ENCODE assay signal across 30 mouse cellular contexts in genomic region chr8:121943057-121943540, GRCm38 (mm10). TPM values are rescaled to one million over a fixed set of nuclear protein-coding genes. Genes with fewer than 3 reads are reported as not detected.
DNase-seq lines count a peak whose midpoint lies in the region; ATAC-seq and TF ChIP-seq lines count a peak whose summit lies in the region.
"Had no signal": no experiment of that assay in that cellular context is flagged by ENCODE, and none has a peak within 500 bp of the region (broad histone marks: within the 10 kb centered on the region; RNA-seq: fewer than 3 reads in every experiment).

No protein-coding gene starts in this region.

- ATAC-seq in lung, postnatal 0 days: no peak
- ATAC-seq: forebrain, embryonic 13.5 days; forebrain, embryonic 16.5 days; hindbrain, embryonic 16.5 days; intestine, embryonic 15.5 days; Patski had no signal

- peaks cover 17% of the 10 kb centered on the region for H3K79me2 ChIP-seq in liver, adult 2 months (ENCODE audit: control insufficient read depth, insufficient read depth, low read length)

- peak overlapping the region; percentile 91 for H3K4me3 ChIP-seq in liver, adult 2 months (ENCODE audit: insufficient read depth, low read depth, low read length)
- H3K4me3 ChIP-seq in lung, postnatal 0 days (ENCODE audit: low read depth, low read length): no peak overlapping the region
- H3K4me3 ChIP-seq: forebrain, embryonic 10.5 days; forebrain, embryonic 13.5 days; heart, embryonic 12.5 days; heart, embryonic 15.5 days; hindbrain, embryonic 10.5 days; hindbrain, embryonic 13.5 days; intestine, embryonic 15.5 days had no signal

- no peak for TF ChIP-seq CTCF in liver, adult 2 months (IDR thresholded peaks at IDR 0.05; ENCODE audit: low read depth, low read length)
- no peak for TF ChIP-seq CTCF in lung, postnatal 0 days (IDR thresholded peaks at IDR 0.05)

- H3K9me3 ChIP-seq in lung, postnatal 0 days (ENCODE audit: low read length): no peaks in the 10 kb centered on the region
- H3K9me3 ChIP-seq: forebrain, embryonic 10.5 days; forebrain, embryonic 13.5 days; G1E; heart, embryonic 15.5 days; hindbrain, embryonic 10.5 days; hindbrain, embryonic 13.5 days; intestine, embryonic 15.5 days had no signal

- H3K4me1 ChIP-seq in liver, adult 2 months (ENCODE audit: control insufficient read depth, insufficient read depth, low read length): peaks cover 18% of the 10 kb centered on the region
- no peaks in the 10 kb centered on the region for H3K4me1 ChIP-seq in lung, postnatal 0 days (ENCODE audit: insufficient read depth, low read depth, low read length)

- WGBS in liver, adult 2 months: 0% methylated on average over 2 of the region's 2 CpGs
- 29% methylated on average over 2 of the region's 2 CpGs for WGBS in lung, postnatal 0 days

- TF ChIP-seq EP300 in lung, postnatal 0 days (IDR thresholded peaks at IDR 0.05): no peak

- DNase-seq in heart, adult 11 months: peak; percentile 96
- no peak for DNase-seq in heart, postnatal 14 days
- DNase-seq in liver, adult 2 months (ENCODE audit: extremely low read depth, low read depth, low spot score): peak; percentile 93
- no peak for DNase-seq in liver
- DNase-seq in lung, postnatal 0 days (ENCODE audit: low spot score): peak; percentile 4
- no peak for DNase-seq in lung, adult 18-20 months
- DNase-seq: adrenal gland, postnatal 10 days; adrenal gland, postnatal 36 days; B cell, adult 2 months; cerebellum, adult 18-20 months; cerebellum, adult 9-10 months; cerebellum, postnatal 14 days; gastrocnemius, postnatal 14 days; heart, postnatal 10 days had no signal

- H3K9ac ChIP-seq in liver, adult 2 months (ENCODE audit: low read depth, low read length): peak overlapping the region; percentile 90
- no peak overlapping the region for H3K9ac ChIP-seq in lung, postnatal 0 days (replicated peaks; ENCODE audit: low read depth)
- H3K9ac ChIP-seq: forebrain, embryonic 13.5 days; heart, embryonic 12.5 days; heart, embryonic 15.5 days; hindbrain, embryonic 13.5 days; intestine, embryonic 15.5 days had no signal

- intact Hi-C loops in heart, postnatal 14 days (cut with DNase I): no loop called here

- no peaks in the 10 kb centered on the region for H3K27me3 ChIP-seq in liver, adult 2 months (ENCODE audit: control insufficient read depth, insufficient read depth, low read length)
- no peaks in the 10 kb centered on the region for H3K27me3 ChIP-seq in lung, postnatal 0 days (replicated peaks; ENCODE audit: insufficient read depth, low read length)
- H3K27me3 ChIP-seq: forebrain, embryonic 13.5 days; heart, embryonic 15.5 days; hindbrain, embryonic 13.5 days; intestine, embryonic 15.5 days; Patski had no signal

- no peak for TF ChIP-seq POLR2A in liver, adult 2 months (IDR thresholded peaks at IDR 0.05; ENCODE audit: extremely low read depth, insufficient read depth, low read length)

- no peak overlapping the region for H3K4me2 ChIP-seq in lung, postnatal 0 days (replicated peaks; ENCODE audit: low read depth, low read length)
- H3K4me2 ChIP-seq: forebrain, embryonic 13.5 days; heart, embryonic 12.5 days; heart, embryonic 15.5 days; hindbrain, embryonic 13.5 days; intestine, embryonic 15.5 days had no signal

- H3K27ac ChIP-seq in liver, adult 2 months (replicated peaks; ENCODE audit: insufficient read depth, low read depth, low read length): peak overlapping the region; percentile 97
- H3K27ac ChIP-seq in lung, postnatal 0 days (ENCODE audit: low read length): no peak overlapping the region
- H3K27ac ChIP-seq: forebrain, embryonic 10.5 days; forebrain, embryonic 13.5 days; heart, embryonic 15.5 days; hindbrain, embryonic 10.5 days; hindbrain, embryonic 13.5 days; intestine, embryonic 15.5 days had no signal

- H3K36me3 ChIP-seq in liver, adult 2 months (ENCODE audit: control insufficient read depth, insufficient read depth, low read length): peaks cover 20% of the 10 kb centered on the region
- H3K36me3 ChIP-seq in lung, postnatal 0 days (ENCODE audit: insufficient read depth, low read length): no peaks in the 10 kb centered on the region
- H3K36me3 ChIP-seq: forebrain, embryonic 10.5 days; heart, embryonic 12.5 days; heart, embryonic 15.5 days; hindbrain, embryonic 10.5 days; hindbrain, embryonic 13.5 days; intestine, embryonic 15.5 days had no signal

RNA-seq across cellular contexts. Expression of gene Car5a, which starts 1.6 kb away (rescaled TPM):
- not detected for total RNA-seq in heart, postnatal 14 days (2021)
- total RNA-seq in liver, adult 2 months (2014; rRNA removed): 90.5 and 92.0 TPM in 2 replicates
- 203 and 352 TPM in 2 replicates for polyA plus RNA-seq in liver, adult 2 months (2012; rRNA removed)
- 0.37 and 0.61 TPM in 2 replicates for polyA plus RNA-seq in lung, postnatal 0 days (2015; fragmentation: Nextera tagmentation; extraction: Ambion mirVana)
- total RNA-seq: adrenal gland, adult 18-20 months; adrenal gland, postnatal 36 days; gastrocnemius, adult 18-20 months; gastrocnemius, postnatal 14 days; heart, postnatal 10 days had no signal
- polyA plus RNA-seq: embryonic facial prominence, embryonic 11.5 days; embryonic facial prominence, embryonic 14.5 days; forebrain, embryonic 10.5 days; forebrain, embryonic 13.5 days; gonadal fat pad, adult 2 months; heart, embryonic 12.5 days; heart, embryonic 15.5 days; Patski had no signal

RNA-seq across cellular contexts. Expression of gene Banp, which starts 6.5 kb away (rescaled TPM):
- 10 to 100 TPM; 16.0 to 24.5 TPM for total RNA-seq in heart, postnatal 14 days (2021)
- 9.8 and 19.7 TPM in 2 replicates for total RNA-seq in liver, adult 2 months (2014; rRNA removed)
- 24.5 and 38.2 TPM in 2 replicates for polyA plus RNA-seq in liver, adult 2 months (2012; rRNA removed)
- polyA plus RNA-seq in lung, postnatal 0 days (2015; fragmentation: Nextera tagmentation; extraction: Ambion mirVana): 17.1 and 30.7 TPM in 2 replicates

RNA-seq across cellular contexts. Expression of gene Slc7a5, which starts 35.6 kb away (rescaled TPM):
- total RNA-seq in heart, postnatal 14 days (2021): 1 to 10 TPM; 6.7 to 7.0 TPM
- total RNA-seq in liver, adult 2 months (2014; rRNA removed): 1.1 and 1.9 TPM in 2 replicates
- 2.3 and 4.5 TPM in 2 replicates for polyA plus RNA-seq in liver, adult 2 months (2012; rRNA removed)
- 4.3 and 7.5 TPM in 2 replicates for polyA plus RNA-seq in lung, postnatal 0 days (2015; fragmentation: Nextera tagmentation; extraction: Ambion mirVana)

Comparison
In these comparisons a context has a peak if more than half of its experiments do, and no peak if none do; other contexts are left out.
1. DNase-seq: peak in heart, adult 11 months (single experiment), liver, adult 2 months (single experiment) and lung, postnatal 0 days (single experiment); none in heart, postnatal 14 days (0 of 2), liver (single experiment) and lung, adult 18-20 months (0 of 2).
2. RNA of gene Car5a, which starts 1.6 kb away (total RNA-seq): 90.5 to 92.0 TPM in liver, adult 2 months; not detected in heart, postnatal 14 days; every median in the first group is over 10 times any median in the second.